Mouse (Mus musculus): ENCODE data around the gene Gm45713. TPM values are rescaled to one million over a fixed set of nuclear protein-coding genes. Genes with fewer than 3 reads are reported as not detected.

The Gm45713 gene
- polyA plus RNA-seq, 1 experiment from 2014 or later: 0.20 TPM

- Histone ChIP-seq H3K27me3 (peaks cover 7% of the 10 kb centered on the region; the same call in 1 of the 2 replicates), H3K4me1 (peaks cover 7% of the 10 kb centered on the region), H3K9me3 (no peaks in the 10 kb centered on the region), H3K4me3 (no peak overlapping the region), H3K4me2 (no peak overlapping the region), H3K27ac (no peak overlapping the region), H3K36me3 (peaks cover 44% of the 10 kb centered on the region), H3K9ac (no peak overlapping the region)
- WGBS: 70% methylated on average over 8 of the region's 8 CpGs
- no peak for ATAC-seq (ENCODE audit: insufficient number of reproducible peaks, insufficient read depth, low FRiP score, low TSS enrichment, low read depth)
Observed at GRCm38 (mm10) chr7:45139904-45140723, 4.1 kb upstream of the Gm45713 start.

DNA sequence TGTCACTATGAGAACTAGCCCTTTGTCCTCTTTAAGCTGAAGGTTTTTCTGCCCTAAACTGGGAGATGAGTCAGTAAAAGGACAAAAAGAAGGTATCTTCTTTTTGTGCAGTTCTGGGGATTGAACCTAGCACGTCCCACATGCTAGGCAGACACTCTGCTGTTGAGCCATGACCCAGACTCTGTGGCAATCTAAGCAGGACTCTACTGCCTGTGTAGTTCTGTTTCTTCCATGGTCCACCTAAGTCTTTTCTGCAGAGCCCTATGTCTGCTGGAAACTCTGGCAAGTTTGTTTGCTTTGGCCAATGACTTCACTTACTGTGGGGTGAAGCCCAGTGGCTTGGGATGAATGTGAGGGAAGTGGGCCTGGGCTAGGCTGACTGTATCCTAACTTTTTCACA, 2.4 kb upstream of the Gm45713 start:
- H3K4me3 ChIP-seq: no peak overlapping the region
- no peak overlapping the region for H3K4me2 ChIP-seq
- peaks cover 15% of the 10 kb centered on the region; the same call in 1 of the 2 replicates for H3K27me3 ChIP-seq
- H3K36me3 ChIP-seq: peaks cover 27% of the 10 kb centered on the region
- H3K9ac ChIP-seq: no peak overlapping the region
- H3K4me1 ChIP-seq: peaks cover 7% of the 10 kb centered on the region
- no peak for ATAC-seq (ENCODE audit: insufficient number of reproducible peaks, insufficient read depth, low FRiP score, low TSS enrichment, low read depth)
- no peaks in the 10 kb centered on the region for H3K9me3 ChIP-seq
- 77% methylated on average over 1 of the region's 1 CpGs for WGBS
- no peak overlapping the region for H3K27ac ChIP-seq

- Histone ChIP-seq H3K9ac (no peak overlapping the region), H3K9me3 (no peaks in the 10 kb centered on the region), H3K4me3 (no peak overlapping the region), H3K4me2 (no peak overlapping the region), H3K4me1 (peaks cover 7% of the 10 kb centered on the region), H3K27me3 (peaks cover 15% of the 10 kb centered on the region; the same call in 1 of the 2 replicates), H3K36me3 (peaks cover 17% of the 10 kb centered on the region), H3K27ac (no peak overlapping the region)
- 88% methylated on average over 12 of the region's 12 CpGs for WGBS
- ATAC-seq (ENCODE audit: insufficient number of reproducible peaks, insufficient read depth, low FRiP score, low TSS enrichment, low read depth): no peak
Observed at GRCm38 (mm10) chr7:45137171-45138006, 1.4 kb upstream of the Gm45713 start.

DNA sequence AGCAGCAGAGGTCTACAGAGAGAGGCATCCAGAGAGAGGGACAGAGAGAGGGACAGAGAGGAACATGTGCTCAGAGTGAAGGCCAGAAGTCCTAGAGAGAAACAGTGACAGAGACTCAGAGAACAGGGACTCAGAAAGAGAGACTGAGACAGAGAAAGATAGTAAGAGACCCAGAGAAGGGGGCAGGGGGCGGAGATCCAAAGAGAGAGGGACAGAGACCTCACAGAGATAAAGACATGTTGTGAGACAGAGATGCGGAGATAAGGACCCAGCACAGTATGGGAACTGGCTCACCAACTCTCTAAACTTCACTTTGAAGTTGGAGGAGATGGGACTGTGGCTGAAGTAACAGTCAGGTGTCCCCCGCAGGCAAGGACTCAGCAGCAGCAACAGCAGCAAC, 661 bp downstream of the Gm45713 start:
- Histone ChIP-seq H3K27me3 (peaks cover 15% of the 10 kb centered on the region; the same call in 1 of the 2 replicates), H3K4me3 (peak overlapping the region; percentile 56), H3K9ac (peak overlapping the region; percentile 77), H3K4me1 (peaks cover 7% of the 10 kb centered on the region), H3K36me3 (0 out of 2 replicates have a peak, but pooled peaks cover 4% of the 10 kb centered on the region), H3K4me2 (peak overlapping the region; percentile 72), H3K27ac (peak overlapping the region; percentile 5; the same call in 1 of the 2 replicates), H3K9me3 (no peaks in the 10 kb centered on the region)
- no peak for ATAC-seq (ENCODE audit: insufficient number of reproducible peaks, insufficient read depth, low FRiP score, low TSS enrichment, low read depth)
- WGBS: 80% methylated on average over 3 of the region's 3 CpGs

- Histone ChIP-seq H3K4me3 (no peak overlapping the region), H3K36me3 (0 out of 2 replicates have a peak, but pooled peaks cover under 1% of the 10 kb centered on the region), H3K27ac (no peak overlapping the region), H3K4me2 (no peak overlapping the region; the same call in 1 of the 2 replicates), H3K27me3 (peaks cover 15% of the 10 kb centered on the region; the same call in 1 of the 2 replicates), H3K4me1 (peaks cover 11% of the 10 kb centered on the region), H3K9me3 (no peaks in the 10 kb centered on the region), H3K9ac (no peak overlapping the region)
- ATAC-seq (ENCODE audit: insufficient number of reproducible peaks, insufficient read depth, low FRiP score, low TSS enrichment, low read depth): peak; percentile 61
- WGBS: 8% methylated on average over 12 of the region's 12 CpGs
Observed at GRCm38 (mm10) chr7:45134544-45135026, 1.4 kb downstream of the Gm45713 start.

- peaks cover 14% of the 10 kb centered on the region for H3K4me1 ChIP-seq
- no peak overlapping the region for H3K4me3 ChIP-seq
- WGBS: 69% methylated on average over 8 of the region's 8 CpGs
- no peaks in the 10 kb centered on the region for H3K36me3 ChIP-seq
- no peak overlapping the region for H3K4me2 ChIP-seq
- no peak for ATAC-seq (ENCODE audit: insufficient number of reproducible peaks, insufficient read depth, low FRiP score, low TSS enrichment, low read depth)
- H3K27me3 ChIP-seq: peaks cover 15% of the 10 kb centered on the region; the same call in 1 of the 2 replicates
- H3K9ac ChIP-seq: no peak overlapping the region
- no peak overlapping the region for H3K27ac ChIP-seq
- no peaks in the 10 kb centered on the region for H3K9me3 ChIP-seq
Observed at GRCm38 (mm10) chr7:45133446-45134159, 2.4 kb downstream of the Gm45713 start.

DNA sequence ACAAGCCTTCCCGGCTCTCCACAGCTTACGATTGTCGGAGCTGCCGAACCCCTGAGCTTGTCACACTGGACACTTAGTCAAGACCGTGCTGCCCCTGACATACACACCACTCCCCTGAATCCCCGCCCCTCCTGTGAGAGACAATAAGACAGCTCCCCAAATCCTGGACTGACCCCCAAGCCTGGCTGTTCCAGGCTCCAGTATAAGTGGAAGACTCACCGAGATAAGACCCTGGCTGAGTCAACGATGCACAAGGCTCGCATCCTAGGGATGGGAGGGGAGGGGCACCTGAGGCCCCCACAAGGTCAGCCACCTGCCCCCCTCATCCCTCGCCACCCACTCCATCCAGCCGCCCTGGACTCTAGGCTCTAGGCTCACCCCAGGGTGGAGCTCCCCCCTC, 4.2 kb downstream of the Gm45713 start:
- Histone ChIP-seq H3K4me1 (peaks cover 23% of the 10 kb centered on the region), H3K27me3 (peaks cover 15% of the 10 kb centered on the region; the same call in 1 of the 2 replicates), H3K27ac (no peak overlapping the region), H3K9me3 (no peaks in the 10 kb centered on the region), H3K4me3 (no peak overlapping the region), H3K9ac (0 out of 2 replicates have a peak overlapping the region, but pooled peaks have one; percentile 32), H3K4me2 (no peak overlapping the region), H3K36me3 (peaks cover 7% of the 10 kb centered on the region)
- WGBS: 79% methylated on average over 11 of the region's 11 CpGs
- no peak for ATAC-seq (ENCODE audit: insufficient number of reproducible peaks, insufficient read depth, low FRiP score, low TSS enrichment, low read depth)

DNA sequence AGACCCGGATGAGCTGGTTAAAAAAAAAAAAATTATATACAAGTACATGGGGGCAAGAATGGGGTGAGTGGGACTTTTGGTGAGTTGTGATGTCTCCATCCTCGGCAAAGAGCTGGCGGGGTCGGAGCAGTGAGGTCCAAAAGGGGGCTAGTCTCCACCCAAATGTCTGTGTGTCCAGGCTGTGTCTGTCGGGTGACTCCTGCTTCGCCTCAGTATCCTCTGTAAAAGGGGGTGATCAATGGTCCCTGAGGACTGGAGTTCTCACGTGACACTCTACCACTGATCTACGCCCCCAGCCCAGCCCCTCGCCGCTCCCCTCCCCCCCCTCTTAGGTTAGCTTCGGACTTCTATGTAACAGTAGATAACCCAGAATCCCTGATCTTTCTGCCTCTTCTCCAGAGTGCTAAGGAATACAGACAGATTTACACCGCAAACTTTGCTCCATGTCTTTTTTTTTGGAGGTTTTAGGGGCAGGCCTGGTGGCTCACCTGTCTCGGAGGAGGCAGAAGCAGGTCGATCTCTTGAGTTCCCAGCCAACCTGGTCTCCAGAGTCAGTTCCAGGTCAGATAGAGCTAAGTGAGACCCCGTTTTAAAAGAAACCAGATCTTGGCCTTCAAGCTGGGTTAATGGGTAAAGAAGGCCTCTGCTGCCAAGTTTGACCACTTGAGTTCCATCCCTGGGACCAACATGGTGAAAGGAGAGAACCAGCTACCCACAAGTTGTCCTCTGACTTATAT, 6.1 kb downstream of the Gm45713 start:
- Histone ChIP-seq H3K27ac (peak overlapping the region; percentile 94), H3K9ac (peak overlapping the region; percentile 80), H3K4me2 (peak overlapping the region; percentile 69), H3K36me3 (peaks cover 26% of the 10 kb centered on the region), H3K4me1 (peaks cover 35% of the 10 kb centered on the region), H3K9me3 (no peaks in the 10 kb centered on the region), H3K4me3 (peak overlapping the region; percentile 86), H3K27me3 (peaks cover 6% of the 10 kb centered on the region; the same call in 1 of the 2 replicates)
- no peak for ATAC-seq (ENCODE audit: insufficient number of reproducible peaks, insufficient read depth, low FRiP score, low TSS enrichment, low read depth)
- WGBS: 49% methylated on average over 15 of the region's 15 CpGs

DNA sequence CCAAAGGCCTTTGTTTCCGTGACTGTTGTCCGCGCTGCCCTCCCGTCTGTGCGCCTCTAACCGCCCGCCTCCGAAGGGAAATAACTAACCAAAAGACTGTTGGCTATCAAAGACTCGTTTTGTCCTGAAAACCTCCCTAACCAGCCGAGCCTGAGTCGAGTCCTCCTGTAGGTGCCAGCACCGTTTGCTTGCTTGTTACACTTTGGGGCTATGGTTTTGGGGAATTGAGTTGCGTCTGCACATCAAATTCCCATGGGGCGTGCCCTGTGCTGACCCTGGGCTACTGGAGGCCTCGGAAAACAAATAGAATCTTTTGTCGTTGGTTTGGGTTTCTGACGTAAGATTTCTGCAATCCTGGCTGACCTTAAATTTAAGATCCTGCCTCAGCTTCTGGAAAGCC, 6.7 kb downstream of the Gm45713 start:
- Histone ChIP-seq H3K4me1 (peaks cover 39% of the 10 kb centered on the region), H3K9ac (peak overlapping the region; percentile 80), H3K27ac (peak overlapping the region; percentile 94), H3K27me3 (no peaks in the 10 kb centered on the region), H3K4me2 (peak overlapping the region; percentile 69), H3K4me3 (peak overlapping the region; percentile 86), H3K9me3 (no peaks in the 10 kb centered on the region), H3K36me3 (peaks cover 27% of the 10 kb centered on the region)
- ATAC-seq (ENCODE audit: insufficient number of reproducible peaks, insufficient read depth, low FRiP score, low TSS enrichment, low read depth): no peak
- WGBS: under 1% methylated on average over 17 of the region's 17 CpGs

GRCm38 (mm10) chr7:45128624-45129246, 7.3 kb downstream of the Gm45713 start, which contains the start of gene Rpl13a:
TSS of gene Rpl13a (minus strand) at chr7:45128761.
- Histone ChIP-seq H3K9me3 (no peaks in the 10 kb centered on the region), H3K4me2 (peak within 1 kb of the TSS; percentile 89), H3K9ac (peak within 1 kb of the TSS; percentile 99), H3K36me3 (peaks cover 27% of the 10 kb centered on the region), H3K4me1 (peaks cover 39% of the 10 kb centered on the region), H3K4me3 (peak within 1 kb of the TSS; percentile 86), H3K27ac (peak within 1 kb of the TSS; percentile 94), H3K27me3 (no peaks in the 10 kb centered on the region)
- WGBS: under 1% methylated on average over 48 of the region's 48 CpGs
- ATAC-seq (ENCODE audit: insufficient number of reproducible peaks, insufficient read depth, low FRiP score, low TSS enrichment, low read depth): peak; percentile 89

Measured in embryonic facial prominence, embryonic 13.5 days (tissue).